Mouse (Mus musculus): ENCODE measurements at regions not wholly inside any gene's neighbourhood (a gene's known extent, or its start where the extent isn't known, plus 50 kb on each side); places are given as distances from the start of the nearest gene placed in this dataset.
"Not testable (repeated sequence)": the region's sequence is repeated elsewhere in the genome, so short reads cannot be mapped to it uniquely, and the experiment has no call there.

DNA sequence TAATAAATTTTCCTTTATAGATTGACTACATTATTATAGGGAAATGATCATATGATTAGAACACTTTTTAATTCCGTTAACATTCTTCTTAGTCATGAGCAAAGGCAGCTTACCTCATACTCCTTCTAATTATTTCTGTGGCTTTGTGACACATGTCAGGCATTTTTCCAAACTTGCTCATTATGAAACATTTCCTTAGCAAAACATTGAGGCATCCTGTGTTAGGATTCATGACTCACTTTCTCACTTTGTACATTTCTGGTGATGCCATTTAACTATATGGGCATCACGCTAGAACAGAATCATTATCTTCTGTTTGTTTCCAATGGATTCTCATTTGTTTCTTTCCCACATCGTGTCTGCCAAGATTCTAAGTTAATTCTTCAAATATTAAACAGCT is 621.3 kb downstream of the Tecrl start:
- DNase-seq, result peak; percentile 20

GRCm38 (mm10) chr5:82728240-82728639 is 626.8 kb downstream of the Tecrl start:
- DNase-seq, result peak; percentile 12

GRCm38 (mm10) chr5:82727250-82728003 is 627.6 kb downstream of the Tecrl start:
- DNase-seq, result no peak

DNA sequence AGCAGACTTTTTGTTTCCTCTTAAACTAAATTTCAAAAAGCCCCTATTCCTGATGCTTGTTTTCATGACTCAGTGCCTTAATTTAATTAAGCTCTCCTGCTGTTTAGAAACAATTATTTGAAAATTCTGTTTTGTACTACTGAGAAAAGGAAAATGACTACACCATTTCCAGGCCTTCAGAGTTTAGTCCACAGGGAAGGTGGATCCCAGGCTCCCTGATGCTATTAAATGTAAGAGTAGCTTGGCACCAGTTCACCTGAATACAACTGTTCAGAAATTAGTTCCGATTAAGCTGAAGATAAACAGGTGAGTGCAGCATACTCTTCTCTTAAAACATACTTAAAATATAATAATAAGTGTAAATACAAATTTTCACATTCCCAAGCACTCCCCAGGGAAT is 639.3 kb downstream of the Tecrl start:
- no peak for DNase-seq

DNA sequence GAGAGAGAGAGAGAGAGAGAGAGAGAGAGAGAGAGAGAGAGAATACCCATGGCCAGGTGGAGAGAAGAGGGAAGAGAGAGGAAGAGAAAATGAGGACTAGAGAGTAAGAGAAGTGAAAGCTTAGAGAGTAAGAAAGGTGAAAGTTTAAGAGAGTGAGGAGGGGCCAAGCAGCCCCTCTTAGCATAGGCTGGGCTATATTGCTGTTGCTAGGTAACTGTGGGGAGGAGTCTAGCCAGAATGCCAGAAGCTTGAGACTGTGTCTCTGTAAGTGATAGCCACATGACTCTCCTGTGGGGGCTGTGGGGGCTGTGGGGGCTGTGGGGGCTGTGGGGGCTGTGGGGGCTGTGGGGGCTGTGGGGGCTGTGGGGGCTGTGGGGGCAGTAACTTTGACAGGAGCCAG is 655.3 kb downstream of the Tecrl start:
- not testable (repeated sequence) for DNase-seq

- peak; percentile 7 for DNase-seq
Observed at GRCm38 (mm10) chr5:82698942-82699341, 656.1 kb downstream of the Tecrl start.

GRCm38 (mm10) chr5:82683437-82683836 is 671.6 kb downstream of the Tecrl start:
- no peak for DNase-seq

DNA sequence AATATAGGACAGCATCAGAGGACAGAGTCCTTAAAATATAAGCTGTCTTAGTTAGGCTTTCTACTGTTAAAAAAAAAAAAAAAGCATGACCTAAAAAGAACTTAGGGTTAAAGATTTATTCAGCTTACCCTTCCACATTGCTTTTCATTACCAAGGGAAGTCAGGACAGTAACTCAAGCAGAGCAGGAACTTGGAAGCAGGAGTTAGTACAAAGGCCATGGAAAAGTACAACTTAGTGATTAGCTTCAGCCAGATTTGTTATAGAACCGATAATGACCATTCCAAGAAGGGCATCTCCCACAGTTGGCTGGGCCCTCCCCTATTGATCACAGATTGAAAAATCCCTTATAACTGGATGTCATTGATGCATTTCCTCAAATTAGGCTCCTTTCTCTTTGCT is 690.9 kb downstream of the Tecrl start:
- DNase-seq, result no peak

GRCm38 (mm10) chr5:82653637-82654036 is 701.4 kb downstream of the Tecrl start:
- not testable (repeated sequence) for DNase-seq

DNA sequence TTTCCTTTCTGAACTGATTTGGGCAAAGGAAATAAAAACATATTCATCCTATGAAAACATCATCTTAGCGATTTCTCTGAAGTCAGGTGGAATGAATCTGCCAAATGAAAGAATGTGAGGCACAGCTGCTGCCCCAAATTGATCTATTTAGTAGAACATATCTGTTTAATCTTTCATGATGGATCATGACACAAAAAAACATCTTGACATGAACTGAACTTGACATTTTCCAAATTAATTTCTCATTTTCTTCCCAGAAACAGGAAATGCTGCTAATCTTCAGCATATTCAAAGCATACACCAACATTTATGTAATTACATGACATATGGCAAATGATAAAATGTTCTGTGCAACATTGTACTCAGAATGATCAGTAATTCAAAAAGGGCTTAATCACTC is 734.9 kb downstream of the Tecrl start:
- no peak for DNase-seq
